Mouse (Mus musculus): ENCODE measurements around the gene Slc5a5. TPM values are rescaled to one million over a fixed set of nuclear protein-coding genes. Genes with fewer than 3 reads are reported as not detected.

Gene Slc5a5
- polyA plus RNA-seq, 1 experiment from 2014 or later: 1.9 TPM

MicroRNAs encoded within 50 kb of the gene (microRNA counts, 519-probe panel; counts per million panel counts)
- 692 counts per million, percentile 20 among the panel's probes with 10 or more counts for microRNA mmu-miR-1969

Small RNA genes lying within 50 kb of the gene (microRNA-seq; reads per million reads assigned to microRNA genes)
- gene Mir1969: 12.1 reads per million, percentile 32 among the genes with 10 or more reads in this experiment
- not detected for gene Mir7067

Other genes starting within 250 kb of the Slc5a5 start
- 67.2 and 69.7 TPM in 2 replicates for gene Pgpep1, start 232.4 kb downstream of the Slc5a5 start, polyA plus RNA-seq (2015; fragmentation: Nextera tagmentation; extraction: Ambion mirVana)
- 137 and 143 TPM in 2 replicates for gene Lsm4, start 219.5 kb downstream of the Slc5a5 start, polyA plus RNA-seq (2015; fragmentation: Nextera tagmentation; extraction: Ambion mirVana)
- 60.4 and 67.9 TPM in 2 replicates for gene Jund, start 193.8 kb downstream of the Slc5a5 start, polyA plus RNA-seq (2015; fragmentation: Nextera tagmentation; extraction: Ambion mirVana)
- 0.06 TPM in 1 of 2 replicates, not detected in the other for gene Iqcn, start 189.3 kb downstream of the Slc5a5 start, polyA plus RNA-seq (2015; fragmentation: Nextera tagmentation; extraction: Ambion mirVana)
- not detected in 2 replicates for gene Gm3336, start 174.2 kb downstream of the Slc5a5 start, polyA plus RNA-seq (2015; fragmentation: Nextera tagmentation; extraction: Ambion mirVana)
- gene Pde4c, start 169.0 kb downstream of the Slc5a5 start, polyA plus RNA-seq (2015; fragmentation: Nextera tagmentation; extraction: Ambion mirVana): 0.11 and 0.23 TPM in 2 replicates
- 477 and 573 TPM in 2 replicates for gene Rab3a, start 138.1 kb downstream of the Slc5a5 start, polyA plus RNA-seq (2015; fragmentation: Nextera tagmentation; extraction: Ambion mirVana)
- gene Mpv17l2, start 131.8 kb downstream of the Slc5a5 start, polyA plus RNA-seq (2015; fragmentation: Nextera tagmentation; extraction: Ambion mirVana): 34.8 and 35.7 TPM in 2 replicates
- 107 and 112 TPM in 2 replicates for gene Pik3r2, start 116.0 kb downstream of the Slc5a5 start, polyA plus RNA-seq (2015; fragmentation: Nextera tagmentation; extraction: Ambion mirVana)
- 21.1 and 23.2 TPM in 2 replicates for gene Mast3, start 87.7 kb downstream of the Slc5a5 start, polyA plus RNA-seq (2015; fragmentation: Nextera tagmentation; extraction: Ambion mirVana)
- 0.08 and 0.19 TPM in 2 replicates for gene Il12rb1, start 84.3 kb downstream of the Slc5a5 start, polyA plus RNA-seq (2015; fragmentation: Nextera tagmentation; extraction: Ambion mirVana)
- 6.7 and 8.1 TPM in 2 replicates for gene Arrdc2, start 53.0 kb downstream of the Slc5a5 start, polyA plus RNA-seq (2015; fragmentation: Nextera tagmentation; extraction: Ambion mirVana)
- gene Kcnn1, start 29.5 kb downstream of the Slc5a5 start, polyA plus RNA-seq (2015; fragmentation: Nextera tagmentation; extraction: Ambion mirVana): 15.4 and 16.1 TPM in 2 replicates
- 167 and 182 TPM in 2 replicates for gene Ccdc124, start 18.8 kb downstream of the Slc5a5 start, polyA plus RNA-seq (2015; fragmentation: Nextera tagmentation; extraction: Ambion mirVana)
- gene Rpl18a, start 4.7 kb upstream of the Slc5a5 start, polyA plus RNA-seq (2015; fragmentation: Nextera tagmentation; extraction: Ambion mirVana): 1,781 and 1,796 TPM in 2 replicates
- 59.7 and 65.0 TPM in 2 replicates for gene Map1s, start 13.2 kb upstream of the Slc5a5 start, polyA plus RNA-seq (2015; fragmentation: Nextera tagmentation; extraction: Ambion mirVana)